Mouse (Mus musculus) lung, postnatal 4 days (tissue): ENCODE measurements at regions not wholly inside any gene's neighbourhood (a gene's known extent, or its start where the extent isn't known, plus 50 kb on each side); places are given as distances from the start of the nearest gene placed in this dataset.

ENCODE experiments used
- DNase-seq, 2 experiments: peaks; one replicate each; pipeline ENCODE4 v3.0.0; 2021

- no peak for DNase-seq
These were observed 668.3 kb downstream of the Tmem132b start for GRCm38 (mm10) chr5:126199876-126200275.

- no peak for DNase-seq
These were observed 670.0 kb downstream of the Tmem132b start for GRCm38 (mm10) chr5:126201535-126201934.

- DNase-seq: no peak
These were observed 670.4 kb downstream of the Tmem132b start for GRCm38 (mm10) chr5:126201996-126202395.

GRCm38 (mm10) chr5:126217016-126217415, 685.4 kb downstream of the Tmem132b start:
- DNase-seq: no peak

- no peak for DNase-seq
These were observed 686.2 kb downstream of the Tmem132b start for GRCm38 (mm10) chr5:126217746-126218145.

GRCm38 (mm10) chr5:126223696-126224095, 692.1 kb downstream of the Tmem132b start:
- no peak for DNase-seq

- DNase-seq: no peak
These were observed 699.2 kb downstream of the Tmem132b start for GRCm38 (mm10) chr5:126230768-126231167.

GRCm38 (mm10) chr5:126238071-126238470, 706.5 kb downstream of the Tmem132b start:
- DNase-seq: no peak

- no peak for DNase-seq
These were observed 714.2 kb downstream of the Tmem132b start for GRCm38 (mm10) chr5:126245776-126246175.

- no peak for DNase-seq
These were observed 718.8 kb downstream of the Tmem132b start for GRCm38 (mm10) chr5:126250331-126250730.

GRCm38 (mm10) chr5:126254661-126255060, 723.1 kb downstream of the Tmem132b start:
- DNase-seq: no peak

- no peak for DNase-seq
These were observed 726.3 kb downstream of the Tmem132b start for GRCm38 (mm10) chr5:126257860-126258259.

- no peak for DNase-seq
These were observed 734.9 kb downstream of the Tmem132b start for GRCm38 (mm10) chr5:126266471-126266870.

- no peak for DNase-seq
These were observed 735.5 kb downstream of the Tmem132b start for GRCm38 (mm10) chr5:126266929-126267609.

- no peak for DNase-seq
These were observed 737.0 kb downstream of the Tmem132b start for GRCm38 (mm10) chr5:126268592-126268991.

GRCm38 (mm10) chr5:126274316-126274715, 742.7 kb downstream of the Tmem132b start:
- DNase-seq: no peak

GRCm38 (mm10) chr5:126281057-126281728, 749.6 kb downstream of the Tmem132b start:
- no peak for DNase-seq

GRCm38 (mm10) chr5:126281782-126282181, 750.2 kb downstream of the Tmem132b start:
- DNase-seq: no peak

- DNase-seq: no peak
These were observed 793.3 kb downstream of the Tmem132b start for GRCm38 (mm10) chr5:126324847-126325246.

GRCm38 (mm10) chr5:126328276-126328675, 796.7 kb downstream of the Tmem132b start:
- DNase-seq: no peak

- DNase-seq: no peak
These were observed 803.5 kb downstream of the Tmem132b start for GRCm38 (mm10) chr5:126335091-126335490.

GRCm38 (mm10) chr5:126335553-126336520, 804.3 kb downstream of the Tmem132b start:
- no peak for DNase-seq

- DNase-seq: no peak
These were observed 806.3 kb downstream of the Tmem132b start for GRCm38 (mm10) chr5:126337884-126338283.
